Mouse (Mus musculus) gastrocnemius, adult 18-20 months (tissue): Measurements from ENCODE around the gene Mapt. TPM values are rescaled to one million over a fixed set of nuclear protein-coding genes. Genes with fewer than 3 reads are reported as not detected.
"Not testable (repeated sequence)": the region's sequence is repeated elsewhere in the genome, so short reads cannot be mapped to it uniquely, and the experiment has no call there.

Experiments used
- DNase-seq: peaks from one replicate; pipeline ENCODE4 v3.0.0; 2021; ENCODE audit warnings: low spot score
- long read RNA-seq, 2 experiments: library from polyadenylated mRNA; stranded (forward); transcript quantifications; one replicate each; pipeline ENCODE4 v2.0.0; 2021
- total RNA-seq, 2 experiments: library from RNA; stranded (reverse); gene quantifications; 2 replicates each; pipeline ENCODE4 v1.2.3; 2021

The Mapt gene
- total RNA-seq: 10 to 100 TPM; 71.8 to 85.5 TPM
- long read RNA-seq, experiment 1, full-length matches to known transcripts: 2 of 41 reads
- long read RNA-seq, experiment 1, partial matches to known transcripts: 5 of 41 reads
- long read RNA-seq, experiment 1, other reads (novel, unspliced or antisense): 34 of 41 reads
- long read RNA-seq, experiment 2, partial matches to known transcripts: 3 of 28 reads
- long read RNA-seq, experiment 2, other reads (novel, unspliced or antisense): 25 of 28 reads

GRCm38 (mm10) chr11:104231041-104231911 is at the start of gene Mapt:
Mapt (plus strand) TSS chr11:104231390.
- DNase-seq: peak; percentile 89

DNA sequence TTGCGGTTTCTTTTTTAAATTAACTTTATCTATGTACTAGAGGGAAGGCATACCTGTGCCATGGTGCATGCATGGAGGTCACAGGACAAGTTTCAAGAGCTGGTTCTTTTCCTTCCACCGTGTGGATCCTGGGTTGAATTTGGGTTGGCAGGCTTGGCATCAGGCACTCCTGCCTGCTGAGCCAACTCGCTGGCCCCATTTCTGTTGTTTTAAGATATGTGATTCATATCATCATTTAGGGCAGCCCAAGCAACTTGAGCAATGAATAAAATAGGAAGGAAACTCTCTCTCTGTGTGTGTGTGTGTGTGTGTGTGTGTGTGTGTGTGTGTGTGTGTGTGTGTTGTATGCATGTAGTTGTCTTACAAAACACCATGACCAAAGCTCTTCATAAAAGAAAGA is 49.0 kb upstream of the Mapt start:
- no peak for DNase-seq

GRCm38 (mm10) chr11:104186135-104186836 is 44.9 kb upstream of the Mapt start, which contains the start of gene Sppl2c:
Sppl2c (plus strand) TSS chr11:104186327.
- no peak for DNase-seq

GRCm38 (mm10) chr11:104186837-104187150 is 44.4 kb upstream of the Mapt start:
- DNase-seq: no peak

DNA sequence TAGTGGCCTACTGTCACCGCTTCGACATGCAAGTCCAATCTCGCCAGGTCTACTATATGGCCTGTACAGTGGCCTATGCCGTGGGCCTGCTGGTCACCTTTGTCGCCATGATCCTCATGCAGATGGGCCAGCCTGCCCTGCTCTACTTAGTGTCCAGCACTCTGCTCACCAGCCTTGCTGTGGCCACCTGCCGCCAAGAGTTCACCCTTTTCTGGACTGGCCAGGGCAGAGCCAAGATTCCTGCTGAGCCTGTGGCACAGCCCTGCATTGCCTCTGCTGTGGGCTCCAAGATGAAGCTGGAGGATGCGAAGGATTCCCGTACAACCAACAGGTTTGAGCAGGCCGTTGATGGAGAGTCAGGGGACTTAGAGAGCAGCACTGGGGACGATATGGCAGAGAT is 43.4 kb upstream of the Mapt start:
- no peak for DNase-seq

DNA sequence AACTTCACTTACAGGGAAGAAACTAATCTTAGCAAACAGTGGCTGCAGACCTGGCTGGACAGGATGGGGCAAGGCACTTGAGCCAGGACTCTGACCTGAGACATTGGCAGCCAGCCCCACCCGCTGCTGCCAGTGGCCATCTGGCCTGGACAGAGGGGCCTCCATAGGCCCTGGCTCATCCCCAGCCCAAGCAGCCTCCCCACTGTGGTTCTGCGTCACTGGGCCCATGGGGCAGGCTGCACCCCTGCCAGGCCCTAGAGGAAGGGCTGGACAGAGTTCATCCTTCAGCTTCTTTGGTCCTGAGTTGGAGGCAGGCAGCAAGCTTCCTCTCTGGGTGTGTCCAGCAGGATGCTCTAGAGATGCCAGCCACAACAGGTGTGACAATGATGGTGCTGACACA is 41.2 kb upstream of the Mapt start:
- no peak for DNase-seq

- DNase-seq: no peak
Measured at GRCm38 (mm10) chr11:104195382-104195781, 35.8 kb upstream of the Mapt start.

DNA sequence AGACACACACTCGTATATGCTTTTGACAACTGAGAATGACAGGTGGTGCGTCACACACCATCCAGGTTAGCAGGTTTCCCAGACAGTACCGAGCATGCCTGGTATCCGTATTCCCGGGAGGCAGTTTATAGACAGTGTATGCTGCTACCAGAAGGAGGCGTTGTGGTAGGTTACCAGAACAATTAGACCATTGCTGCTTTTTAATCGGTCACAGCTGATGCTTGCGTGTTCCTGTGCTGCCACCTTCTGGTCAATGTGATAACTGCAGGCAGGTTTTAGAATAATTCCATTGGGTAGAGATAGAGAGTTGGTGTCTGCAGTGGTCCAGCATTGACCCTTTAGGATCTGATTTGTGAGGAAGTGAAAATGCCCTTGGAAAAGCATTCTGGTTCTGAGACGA is 35.4 kb upstream of the Mapt start:
- peak; percentile 82 for DNase-seq

DNA sequence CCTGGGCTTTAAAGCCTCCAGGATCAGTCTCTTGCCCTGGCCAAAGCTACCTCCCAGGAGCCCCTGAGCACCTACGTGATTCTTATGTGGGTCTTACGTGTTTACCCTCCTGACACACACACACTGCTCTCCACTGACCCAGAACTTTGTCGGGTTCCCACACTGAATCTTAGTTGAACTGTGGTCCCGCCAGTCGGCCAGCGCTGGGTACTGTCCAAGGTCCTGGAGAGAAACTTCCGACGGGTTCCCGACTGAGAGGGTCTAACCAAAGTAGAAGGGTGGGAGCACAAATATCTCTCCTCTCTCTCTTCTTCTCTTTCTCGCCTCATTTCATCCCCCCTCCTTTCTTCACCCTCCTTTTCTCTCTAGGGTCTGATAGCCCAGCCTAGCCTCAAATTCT is 33.3 kb upstream of the Mapt start:
- no peak for DNase-seq

DNA sequence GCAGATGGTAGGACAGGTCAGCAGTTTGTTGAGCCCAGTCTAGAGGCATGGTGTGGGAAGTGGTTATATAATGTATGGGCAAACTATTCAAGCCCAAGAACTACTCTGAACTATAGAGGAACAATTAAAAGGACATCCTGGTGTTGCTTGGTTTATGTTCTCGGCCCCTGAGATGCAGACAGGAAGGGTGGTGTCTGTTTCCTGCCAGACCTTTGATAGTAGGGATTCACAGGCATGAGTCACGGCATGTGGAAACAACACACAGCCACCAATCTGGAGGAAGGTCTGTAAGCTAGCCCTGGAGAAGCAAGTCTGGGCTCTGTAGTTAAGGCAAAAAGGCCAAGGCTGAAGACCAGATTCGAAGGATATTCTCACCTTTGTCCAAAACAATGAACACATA is 27.9 kb upstream of the Mapt start:
- DNase-seq: no peak

DNA sequence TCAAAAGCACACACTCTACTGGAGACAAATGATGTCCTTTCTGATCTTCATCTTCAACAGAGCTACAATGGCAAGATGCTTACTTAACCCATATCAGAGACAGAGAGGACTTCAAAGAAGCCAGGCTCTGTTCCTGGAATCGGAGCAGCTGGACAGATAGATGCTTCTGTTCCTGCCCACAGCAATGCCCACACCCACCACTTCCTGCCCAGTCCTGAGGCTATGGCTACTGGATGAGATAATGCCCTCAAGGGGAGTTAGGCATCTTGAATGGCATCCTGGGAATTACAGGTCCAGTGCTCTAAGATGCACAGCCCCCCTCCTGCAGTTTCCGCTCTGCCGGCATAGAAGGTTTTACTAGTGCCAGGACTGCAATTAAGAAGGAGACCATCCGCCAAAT is 24.6 kb upstream of the Mapt start:
- no peak for DNase-seq

DNA sequence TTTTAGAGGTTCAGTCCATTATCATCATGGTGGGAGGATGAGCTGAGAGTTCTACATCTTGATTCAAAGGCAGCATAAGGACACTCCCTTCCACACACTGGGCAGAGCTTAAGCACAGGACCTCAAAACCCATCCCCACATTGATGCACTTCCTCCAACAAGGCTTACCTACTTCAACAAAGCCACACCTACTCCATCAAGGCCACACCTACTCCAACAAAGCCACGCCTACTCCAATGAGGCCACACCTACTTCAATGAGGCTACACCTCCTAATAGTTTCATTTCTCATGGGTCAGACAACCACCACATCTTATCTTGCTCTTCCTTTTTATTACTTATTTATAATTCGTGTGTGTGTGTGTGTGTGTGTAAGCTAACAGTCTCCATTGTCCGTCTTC is 22.1 kb upstream of the Mapt start:
- DNase-seq: no peak

DNA sequence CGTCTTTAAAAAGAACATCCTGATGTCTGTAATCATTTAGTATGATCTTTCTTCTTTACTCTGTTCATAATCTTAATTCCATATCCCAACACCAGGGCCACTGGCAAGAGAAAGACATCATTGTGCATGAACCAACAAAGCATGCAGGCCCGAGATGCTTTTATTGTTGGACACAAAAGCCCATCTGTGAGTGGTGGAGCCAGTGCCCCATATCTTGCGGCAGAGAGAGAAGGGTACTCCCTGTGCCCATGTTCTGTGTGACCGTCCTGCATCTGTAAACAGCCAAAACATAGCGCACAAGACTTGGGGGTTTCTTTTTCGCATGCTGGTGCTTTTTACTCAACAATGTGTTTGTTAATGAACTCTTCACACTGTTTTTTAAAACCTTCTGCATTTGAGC is 19.9 kb upstream of the Mapt start:
- no peak for DNase-seq

DNA sequence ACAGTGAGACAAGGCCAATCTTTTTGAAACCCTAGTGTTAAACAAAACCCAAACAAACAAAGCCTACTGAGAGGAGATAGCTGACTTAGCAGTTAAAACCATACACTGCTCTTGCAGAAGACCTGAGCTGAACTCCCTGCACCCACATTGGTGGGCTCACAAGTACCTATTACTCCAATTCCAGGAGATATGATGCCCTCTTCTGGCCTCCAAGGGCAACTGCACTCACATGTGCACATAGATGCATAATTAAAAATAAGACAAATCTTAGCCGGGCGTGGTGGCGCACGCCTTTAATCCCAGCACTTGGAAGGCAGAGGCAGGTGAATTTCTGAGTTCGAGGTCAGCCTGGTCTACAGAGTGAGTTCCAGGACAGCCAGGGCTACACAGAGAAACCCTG is 17.1 kb upstream of the Mapt start:
- DNase-seq: not testable (repeated sequence)

- DNase-seq: no peak
Measured at GRCm38 (mm10) chr11:104218075-104218474, 13.1 kb upstream of the Mapt start.

DNA sequence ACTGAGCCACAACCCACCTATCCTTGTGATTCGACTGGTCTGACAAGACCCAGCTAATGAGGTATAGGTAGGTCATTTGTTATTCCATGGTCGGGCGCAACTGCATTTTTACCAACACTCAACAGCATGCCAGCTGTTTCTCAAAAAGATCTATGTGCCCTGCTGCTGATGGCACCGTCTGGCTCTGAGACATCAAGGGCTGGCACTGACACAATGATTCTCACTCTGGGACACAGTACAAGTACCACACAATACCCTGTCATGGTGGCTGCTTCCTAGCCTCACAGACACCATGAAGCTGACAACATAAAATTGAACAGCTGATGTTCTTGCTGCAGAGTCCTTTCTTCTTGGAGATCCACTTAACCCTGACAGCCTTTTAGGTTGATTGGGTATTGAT is 10.9 kb upstream of the Mapt start:
- DNase-seq: no peak

- DNase-seq: no peak
Measured at GRCm38 (mm10) chr11:104221751-104222150, 9.4 kb upstream of the Mapt start.

GRCm38 (mm10) chr11:104223301-104223700 is 7.9 kb upstream of the Mapt start:
- DNase-seq: no peak

GRCm38 (mm10) chr11:104229391-104229790 is 1.8 kb upstream of the Mapt start:
- DNase-seq: no peak

DNA sequence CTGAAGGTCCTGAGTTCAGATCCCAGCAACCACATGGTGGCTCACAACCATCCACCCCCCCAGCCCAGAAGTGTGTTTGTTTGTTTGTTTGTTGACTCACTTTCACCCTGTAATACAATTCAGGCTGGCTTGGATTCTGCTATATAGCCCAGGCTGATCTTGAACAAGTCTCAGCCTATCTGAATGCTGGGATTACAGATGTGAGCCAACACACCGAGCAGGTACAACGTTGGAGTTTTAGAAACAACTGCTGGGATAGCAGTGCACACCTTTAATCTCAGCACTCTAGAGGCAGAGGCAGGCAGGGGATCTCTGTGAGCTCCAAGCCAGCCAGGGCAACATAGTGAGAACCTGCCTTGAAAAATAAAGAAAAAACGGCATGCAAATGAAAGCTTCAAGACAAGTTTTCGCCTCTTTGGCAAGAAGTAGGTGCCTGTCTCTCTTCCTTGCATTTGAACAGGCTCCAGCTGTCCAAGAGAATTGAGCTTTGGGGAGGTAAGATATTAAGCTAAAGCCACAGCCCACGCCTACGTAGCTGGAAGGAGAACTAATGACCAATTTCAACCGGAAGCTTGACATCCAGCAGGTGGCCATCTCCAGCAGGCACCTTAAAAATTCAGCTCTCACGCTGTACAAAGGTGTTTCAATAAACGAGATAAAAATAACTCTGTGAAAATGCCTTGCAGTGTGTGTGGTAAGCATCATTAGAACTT is 968 bp upstream of the Mapt start:
- DNase-seq: no peak

DNA sequence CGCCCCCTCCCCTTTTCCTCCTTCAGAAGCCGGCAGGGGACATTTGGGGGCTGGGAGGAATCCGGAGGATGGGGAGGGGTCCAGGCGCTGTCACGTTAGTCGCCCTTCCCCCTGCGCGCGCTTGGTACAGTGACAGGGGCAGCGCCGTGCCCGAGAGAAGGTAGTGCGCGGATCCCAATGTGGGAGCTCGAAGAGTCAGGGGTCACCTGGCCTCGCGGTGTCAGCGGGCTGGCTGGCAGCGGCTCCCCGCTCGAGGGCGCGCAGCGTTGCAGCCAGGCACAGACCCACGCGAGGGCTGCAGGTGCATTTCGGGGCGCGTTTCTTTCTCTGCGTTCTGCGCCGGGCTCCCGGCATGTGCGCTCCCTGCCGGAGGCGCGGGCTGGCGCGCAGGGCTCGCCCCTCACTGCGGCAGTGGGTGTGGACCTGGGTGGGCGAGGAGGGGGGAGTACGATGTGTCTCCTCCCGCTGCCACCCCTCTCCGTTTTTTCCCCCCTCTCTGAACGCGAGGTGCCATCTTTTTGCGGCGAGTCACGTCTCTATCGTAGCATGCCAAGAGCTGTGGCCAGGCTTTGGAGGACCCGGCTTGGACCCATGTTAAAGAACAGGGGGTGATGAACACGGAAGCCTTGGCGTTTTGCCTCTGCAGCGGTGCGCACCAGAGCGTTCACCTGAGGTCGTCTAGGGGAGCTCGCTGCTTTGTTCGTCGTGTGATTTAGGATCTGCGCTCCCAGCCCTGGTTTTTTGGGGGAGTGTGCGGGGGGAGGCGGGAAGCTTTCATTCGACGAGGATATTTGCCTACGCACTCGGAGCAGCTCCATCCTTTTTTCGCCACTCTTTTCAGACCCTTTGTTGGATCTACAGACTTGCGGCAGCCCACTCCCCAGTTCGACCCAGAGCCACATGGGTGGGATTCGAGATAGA is 1.2 kb downstream of the Mapt start:
- peak; percentile 43 for DNase-seq
